Mouse (Mus musculus) forelimb bud, embryonic 11.5 days (tissue): Measurements from ENCODE around the gene Slc35f5.
A peak's percentile ranks its signal among the peaks of the same experiment; 100 is the strongest.

ENCODE experiments used
- DNase-seq: peaks from one replicate; pipeline ENCODE4 v3.0.0-alpha.2; 2012; ENCODE audit warnings: low read depth, low spot score

Slc35f5 gene

GRCm38 (mm10) chr1:125574219-125574618, 13.8 kb downstream of the Slc35f5 start:
- DNase-seq, result no peak

- no peak for DNase-seq
These were observed 15.2 kb downstream of the Slc35f5 start for GRCm38 (mm10) chr1:125575458-125576114.

GRCm38 (mm10) chr1:125576965-125577364, 16.6 kb downstream of the Slc35f5 start:
- no peak for DNase-seq

- DNase-seq, result no peak
These were observed 17.7 kb downstream of the Slc35f5 start for GRCm38 (mm10) chr1:125578091-125578490.

- no peak for DNase-seq
These were observed 20.7 kb downstream of the Slc35f5 start for GRCm38 (mm10) chr1:125581134-125581533.

GRCm38 (mm10) chr1:125603620-125604019, 43.2 kb downstream of the Slc35f5 start:
- no peak for DNase-seq

GRCm38 (mm10) chr1:125607087-125607803, 46.9 kb downstream of the Slc35f5 start:
- DNase-seq, result peak; percentile 87

- no peak for DNase-seq
These were observed 64.1 kb downstream of the Slc35f5 start for GRCm38 (mm10) chr1:125624376-125625076.

- no peak for DNase-seq
These were observed 79.3 kb downstream of the Slc35f5 start for GRCm38 (mm10) chr1:125639501-125640253.

- DNase-seq, result no peak
These were observed 83.2 kb downstream of the Slc35f5 start for GRCm38 (mm10) chr1:125643643-125644042.
